Mouse (Mus musculus): ENCODE data around the gene Rnpepl1.
A peak's percentile ranks its signal among the peaks of the same experiment; 100 is the strongest.
"Not testable (repeated sequence)": the region's sequence is repeated elsewhere in the genome, so short reads cannot be mapped to it uniquely, and the experiment has no call there.

Rnpepl1 gene

DNA sequence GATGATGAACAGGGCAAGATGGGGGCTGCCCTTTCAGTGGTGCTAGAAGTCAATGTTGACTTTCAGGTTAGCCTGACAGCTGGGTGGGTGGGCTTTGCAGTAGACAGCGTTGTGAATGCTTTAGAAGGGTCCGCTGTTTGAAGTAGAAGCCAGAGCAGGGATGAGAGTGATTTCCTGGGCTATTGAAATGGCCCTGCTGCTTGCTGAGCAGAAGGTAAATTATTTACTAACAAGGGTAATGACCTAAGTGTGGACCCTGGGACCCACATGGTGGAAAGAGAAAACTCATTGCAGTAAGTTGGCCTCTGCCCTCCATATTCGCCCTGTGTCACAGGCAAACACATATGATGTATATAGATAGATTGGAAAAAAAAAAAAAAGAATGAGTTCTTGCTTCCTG is 25.9 kb downstream of the Rnpepl1 start:
- no peak for DNase-seq (ENCODE audit: low read depth in 1 of 2, low spot score in 2 of 2)

DNA sequence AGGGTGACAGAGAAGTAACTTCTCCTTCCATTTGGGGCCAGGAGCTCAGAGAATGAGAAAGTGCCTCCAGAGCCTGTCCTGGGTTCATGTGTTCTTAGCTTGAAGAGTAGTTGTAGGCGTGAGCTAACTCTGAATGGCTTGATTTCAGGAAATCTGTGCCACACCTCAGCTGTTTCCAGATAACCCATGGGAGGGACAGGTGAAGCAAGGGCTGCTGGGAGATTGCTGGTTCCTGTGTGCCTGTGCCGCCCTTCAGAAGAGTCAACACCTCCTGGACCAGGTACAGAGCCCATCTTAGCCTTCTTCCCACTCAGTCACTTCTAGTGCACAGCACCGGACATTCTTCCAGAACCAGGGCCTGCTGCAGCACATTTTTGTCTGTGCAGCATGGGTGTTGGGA is 27.2 kb downstream of the Rnpepl1 start:
- no peak for DNase-seq (ENCODE audit: low read depth in 1 of 2, low spot score in 2 of 2)

GRCm38 (mm10) chr1:92939746-92940145 is 29.2 kb downstream of the Rnpepl1 start:
- DNase-seq (ENCODE audit: low read depth in 1 of 2, low spot score in 2 of 2) = no peak

DNA sequence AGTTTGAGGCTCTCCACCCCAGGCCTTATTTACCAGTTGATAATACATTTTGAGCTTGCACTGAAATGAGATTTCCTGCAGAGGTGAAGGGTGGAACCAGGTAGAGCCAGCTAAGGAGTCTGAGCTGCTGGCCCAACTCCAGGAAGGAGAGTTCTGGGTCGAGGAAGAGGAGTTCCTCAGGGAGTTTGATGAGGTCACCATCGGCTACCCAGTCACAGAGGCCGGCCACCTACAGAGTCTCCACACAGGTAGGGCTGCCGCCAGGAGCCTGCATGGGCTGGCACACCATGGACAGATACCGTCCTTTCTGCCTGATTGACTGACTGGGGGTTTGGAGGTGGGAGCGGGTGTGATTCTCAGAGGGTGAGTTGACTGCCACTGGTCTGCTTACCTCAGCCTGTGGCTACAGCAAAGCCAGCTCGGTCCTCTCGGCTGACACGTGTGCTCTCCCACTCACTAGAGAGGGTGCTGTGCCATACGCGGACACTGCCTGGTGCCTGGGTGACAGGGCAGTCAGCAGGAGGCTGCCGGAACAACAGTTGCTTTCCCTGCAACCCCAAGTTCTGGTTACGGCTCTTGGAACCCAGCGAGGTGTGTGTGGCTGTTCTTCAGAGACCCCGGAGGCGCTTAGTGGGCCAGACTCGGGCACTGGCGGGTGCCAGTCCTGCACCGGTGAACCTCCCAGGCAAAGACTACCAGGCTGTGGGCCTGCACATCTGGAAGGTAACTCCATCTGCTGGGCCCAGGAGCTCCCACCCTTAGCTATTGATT is 32.8 kb downstream of the Rnpepl1 start:
- no peak for DNase-seq (ENCODE audit: low read depth in 1 of 2, low spot score in 2 of 2)

DNA sequence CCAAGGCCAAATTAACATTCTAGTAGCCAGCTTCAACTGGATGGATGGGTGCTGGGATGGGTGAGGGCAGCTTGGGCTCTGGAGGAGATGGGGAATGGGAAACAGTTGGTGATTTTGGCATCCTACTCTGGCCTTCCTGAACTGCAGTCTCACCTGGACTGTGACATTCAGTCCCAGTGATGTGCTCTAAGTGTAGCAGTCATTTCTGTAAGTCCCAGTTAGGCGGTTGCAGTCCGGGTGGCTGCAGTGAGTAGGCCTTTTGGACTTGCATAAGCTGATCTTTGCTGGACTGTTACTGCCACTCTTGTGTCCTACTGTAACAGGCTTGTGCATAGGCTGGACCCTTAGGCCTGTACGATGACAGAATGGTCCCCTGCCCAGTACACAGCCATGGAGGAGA is 37.4 kb downstream of the Rnpepl1 start:
- DNase-seq (ENCODE audit: low read depth in 1 of 2, low spot score in 2 of 2) = no peak

DNA sequence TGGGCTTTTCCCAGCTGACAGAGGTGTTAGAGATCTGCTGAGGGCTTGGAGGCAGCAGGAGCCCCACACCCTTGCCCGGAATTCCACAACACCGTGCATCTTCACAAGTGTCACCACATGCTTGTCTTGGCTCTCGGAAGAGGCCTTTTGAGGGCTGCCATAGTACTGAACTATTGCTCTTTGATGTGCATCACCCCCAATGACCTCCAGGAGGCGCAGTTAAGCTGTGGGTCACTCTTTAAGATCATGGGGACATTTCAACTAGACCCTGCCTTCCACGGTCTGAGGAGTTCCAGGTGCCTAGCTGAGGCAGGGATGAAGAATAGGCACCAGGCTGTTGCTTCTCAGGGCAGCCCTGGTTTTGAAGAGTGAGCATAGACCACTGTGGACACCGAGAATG is 38.8 kb downstream of the Rnpepl1 start:
- no peak for DNase-seq (ENCODE audit: low read depth in 1 of 2, low spot score in 2 of 2)

DNA sequence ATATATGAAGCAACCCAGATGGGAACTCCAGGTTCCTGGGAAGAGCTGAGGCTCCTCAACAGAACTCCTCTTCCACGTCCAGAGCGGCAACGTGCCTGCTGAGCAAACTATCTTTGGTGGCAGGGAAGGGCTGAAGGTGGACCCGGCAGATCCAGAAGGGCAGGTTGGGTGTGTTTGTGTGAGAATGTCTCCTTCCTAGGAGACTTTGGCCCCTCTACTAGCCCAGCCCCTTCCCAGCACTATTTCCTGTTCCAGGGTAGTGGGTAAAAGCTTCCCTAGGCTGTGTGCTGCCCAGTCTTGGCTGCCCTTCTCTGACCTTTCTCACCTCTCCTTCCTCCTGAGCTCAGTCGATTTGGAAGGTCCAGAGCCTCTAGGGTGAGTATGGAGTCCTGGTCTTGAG is 40.0 kb downstream of the Rnpepl1 start, which contains the start of gene Gpr35:
Gene Gpr35, plus strand, starts transcription at position 259 of the 400 bp plus-strand sequence.
- no peak for DNase-seq (ENCODE audit: low read depth in 1 of 2, low spot score in 2 of 2)

DNA sequence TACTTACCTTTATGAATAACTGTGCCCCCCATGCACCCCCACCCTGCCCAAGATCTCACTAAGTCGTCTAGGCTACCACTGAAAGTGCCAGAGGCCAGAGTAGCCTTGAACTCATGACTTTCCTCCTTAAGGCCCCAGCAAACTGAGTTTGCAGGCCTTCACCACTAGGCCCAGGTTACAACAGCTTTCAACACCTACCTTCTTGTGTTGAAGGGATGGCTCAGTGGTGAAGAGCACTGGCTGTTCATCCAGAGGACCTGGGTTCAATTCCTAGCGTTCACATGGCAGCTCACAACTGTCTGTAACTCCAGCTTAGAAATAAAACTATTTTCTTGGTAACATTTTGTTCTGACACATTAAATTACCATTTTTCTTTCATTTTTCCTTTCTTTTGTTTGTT is 43.1 kb downstream of the Rnpepl1 start:
- no peak for DNase-seq (ENCODE audit: low read depth in 1 of 2, low spot score in 2 of 2)

- DNase-seq (ENCODE audit: low read depth in 1 of 2, low spot score in 2 of 2) = peak in 1 of 2 experiments; percentile 52
Observed at GRCm38 (mm10) chr1:92956571-92957335, 46.2 kb downstream of the Rnpepl1 start.

DNA sequence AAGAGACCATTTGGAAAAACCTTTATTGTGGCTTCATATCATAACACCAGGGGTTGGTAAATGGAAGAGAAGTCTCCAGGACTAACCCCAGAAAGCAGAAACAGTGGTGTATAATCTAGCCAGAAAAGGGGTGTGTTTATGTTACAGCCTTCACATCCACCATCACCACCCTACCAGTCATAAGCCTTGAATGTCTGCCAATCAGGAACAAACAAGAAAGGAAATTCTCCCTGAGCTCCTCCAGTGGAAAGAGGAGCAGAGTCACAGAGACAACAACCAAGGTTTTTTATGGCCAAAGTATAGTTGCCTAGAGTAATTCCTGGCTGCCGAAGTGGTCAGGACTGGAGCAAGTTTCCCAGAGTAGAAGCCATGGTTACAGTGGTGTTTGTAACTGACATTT is 48.4 kb downstream of the Rnpepl1 start:
- DNase-seq (ENCODE audit: low read depth in 1 of 2, low spot score in 2 of 2) = no peak

- DNase-seq (ENCODE audit: low read depth in 1 of 2, low spot score in 2 of 2) = not testable (repeated sequence)
Observed at GRCm38 (mm10) chr1:92970791-92971190, 60.2 kb downstream of the Rnpepl1 start.

GRCm38 (mm10) chr1:92971879-92972795 is 61.6 kb downstream of the Rnpepl1 start:
- DNase-seq (ENCODE audit: low read depth in 1 of 2, low spot score in 2 of 2) = peak in 1 of 2 experiments; percentile 68

- peak; percentile 73 to 75 for DNase-seq (ENCODE audit: low read depth in 1 of 2, low spot score in 2 of 2)
Observed at GRCm38 (mm10) chr1:92972854-92973253, 62.3 kb downstream of the Rnpepl1 start.

All from monocyte, adult 2 months (primary cell).